Mouse (Mus musculus) right cerebral cortex, postnatal 10 days (tissue): ENCODE data around the gene Wiz.
A peak's percentile ranks its signal among the peaks of the same experiment; 100 is the strongest.

Source experiments
- DNase-seq, 2 experiments: peaks; one replicate each; pipeline ENCODE4 v3.0.0; 2021; ENCODE audit warnings: low spot score in 2 of 2

Wiz gene

GRCm38 (mm10) chr17:32349851-32350381 is 39.3 kb downstream of the Wiz start:
- peak in 1 of 2 experiments; percentile 60 for DNase-seq

DNA sequence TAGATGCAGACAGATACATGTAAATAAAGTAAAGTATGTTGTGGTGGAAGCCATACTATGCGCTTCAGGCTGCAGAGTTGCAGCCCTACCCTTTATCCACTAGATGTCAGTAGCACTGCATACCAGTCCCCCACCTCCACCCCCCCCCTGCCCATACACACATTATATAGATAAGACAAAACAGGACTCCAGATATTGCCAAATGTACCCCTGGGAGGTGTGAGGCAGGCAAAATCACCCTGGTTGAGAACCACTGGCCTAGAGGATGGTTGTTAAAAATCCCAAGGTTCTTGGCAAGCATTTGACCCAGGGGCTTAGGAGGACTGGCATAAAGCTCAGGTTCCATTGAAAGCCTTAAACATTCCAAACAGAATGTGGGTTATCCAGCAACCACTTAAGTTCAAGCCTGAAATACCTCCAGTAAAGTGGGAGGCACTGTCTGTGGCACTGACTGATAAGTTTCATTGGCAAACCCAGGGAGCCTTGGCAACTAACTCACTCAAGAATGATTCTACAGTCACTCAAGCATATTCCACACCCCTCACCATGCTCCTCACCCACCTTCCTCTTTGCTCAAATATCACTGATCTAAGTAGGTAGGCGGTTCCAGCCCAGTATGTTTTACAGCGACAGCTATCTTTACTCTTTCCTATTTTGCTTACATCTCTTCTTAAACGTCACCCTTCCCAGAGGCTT is 40.1 kb downstream of the Wiz start:
- DNase-seq: peak in 1 of 2 experiments; percentile 72

DNA sequence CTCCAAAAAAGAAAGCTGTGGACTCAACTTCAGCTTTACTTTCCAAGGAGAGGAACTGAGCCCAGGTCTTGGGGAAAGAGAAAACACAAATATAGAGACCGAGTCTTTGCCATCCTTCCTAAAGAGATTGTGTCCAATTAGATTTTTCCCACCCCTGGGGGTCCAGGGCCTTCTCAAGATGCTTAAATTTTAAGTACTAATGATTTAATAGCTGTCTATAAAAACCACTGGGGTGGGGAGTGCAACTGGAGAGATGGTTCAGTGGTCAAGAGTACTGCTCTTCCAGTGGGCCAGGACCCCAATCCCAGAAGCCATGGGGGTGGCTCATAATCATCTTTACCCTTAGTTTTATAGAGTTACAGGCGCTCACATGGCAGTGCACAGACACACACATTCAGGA is 40.8 kb downstream of the Wiz start:
- DNase-seq: no peak

- no peak for DNase-seq
Measured at GRCm38 (mm10) chr17:32341102-32341501, 48.1 kb downstream of the Wiz start.

GRCm38 (mm10) chr17:32340110-32340509 is 49.1 kb downstream of the Wiz start:
- no peak for DNase-seq

DNA sequence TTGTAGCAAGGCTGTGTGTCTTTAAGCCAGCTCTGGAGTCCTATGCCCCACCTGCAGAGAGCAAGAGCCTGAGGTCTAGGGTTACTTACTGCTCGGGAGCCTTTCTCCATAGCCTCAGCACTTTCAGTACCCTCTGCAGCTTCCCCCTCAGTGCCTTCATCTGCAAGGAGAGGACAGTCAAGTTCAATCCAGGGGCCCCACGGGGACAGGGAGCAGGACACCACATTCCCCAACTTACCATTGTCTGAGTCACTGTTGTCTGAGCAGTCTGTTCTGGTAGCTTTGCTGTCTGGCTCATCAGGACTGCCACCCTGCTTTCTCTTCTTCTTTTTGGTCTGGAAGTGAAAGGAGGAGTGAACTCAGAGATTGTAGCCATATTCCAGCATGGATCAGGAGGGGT is 53.4 kb downstream of the Wiz start:
- DNase-seq: peak in 1 of 2 experiments; percentile 41

DNA sequence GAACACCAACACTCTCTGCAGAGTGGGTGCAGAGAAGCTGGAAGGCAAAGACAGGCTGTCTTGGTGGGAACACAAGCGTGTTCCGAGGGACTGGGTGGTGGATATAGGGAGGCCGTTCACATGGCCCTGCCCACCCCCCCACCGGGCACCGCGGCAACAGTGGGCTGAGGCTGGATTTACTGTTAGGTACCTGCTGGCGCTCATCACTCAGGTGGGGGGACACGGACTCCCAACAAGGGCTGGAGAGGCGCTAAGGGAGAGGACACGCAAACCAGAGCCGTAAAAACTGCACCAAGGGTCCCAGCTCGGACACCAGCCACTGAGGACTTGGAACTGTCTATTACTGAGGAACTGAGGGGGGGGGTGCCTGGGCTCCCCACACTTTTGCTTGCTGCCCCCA is 54.3 kb downstream of the Wiz start:
- no peak for DNase-seq

DNA sequence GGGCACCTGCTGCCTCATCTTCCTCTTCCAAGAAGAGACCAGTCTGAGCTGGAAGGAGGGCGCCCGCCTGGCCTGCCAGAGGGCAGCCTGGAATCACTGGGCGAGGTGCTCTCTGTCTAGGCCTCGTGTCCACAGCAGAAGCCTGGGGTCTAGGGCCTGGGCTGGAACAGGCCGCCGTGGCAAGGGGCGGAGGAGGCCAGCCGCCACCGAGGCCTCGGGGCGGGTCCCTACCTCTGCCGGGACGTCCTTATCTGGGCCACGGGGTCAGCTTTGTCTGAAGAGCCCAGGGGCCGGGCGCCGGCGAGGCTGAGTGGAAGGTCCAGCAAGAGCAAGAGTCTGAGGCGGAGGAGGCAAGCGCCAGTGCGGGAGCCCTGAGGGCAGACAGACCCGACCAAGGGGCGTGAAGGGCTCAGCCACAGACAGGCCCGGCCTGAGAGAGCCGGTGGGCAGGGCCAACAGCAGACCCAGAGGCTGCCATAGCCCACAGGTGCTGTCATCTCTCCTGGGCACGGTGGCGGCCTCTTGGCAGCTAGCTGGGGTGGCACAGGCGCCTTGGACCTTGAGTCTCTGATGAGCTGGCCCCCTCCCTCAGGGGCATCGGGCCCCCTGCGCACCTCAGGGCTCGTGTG is 55.5 kb downstream of the Wiz start:
- DNase-seq: no peak

- no peak for DNase-seq
Measured at GRCm38 (mm10) chr17:32327501-32327900, 61.7 kb downstream of the Wiz start.

GRCm38 (mm10) chr17:32322809-32323208 is 66.4 kb downstream of the Wiz start:
- DNase-seq: no peak

- DNase-seq: peak in 1 of 2 experiments; percentile 46
Measured at GRCm38 (mm10) chr17:32321836-32322235, 67.4 kb downstream of the Wiz start.

GRCm38 (mm10) chr17:32321390-32321734 is 67.9 kb downstream of the Wiz start:
- no peak for DNase-seq

DNA sequence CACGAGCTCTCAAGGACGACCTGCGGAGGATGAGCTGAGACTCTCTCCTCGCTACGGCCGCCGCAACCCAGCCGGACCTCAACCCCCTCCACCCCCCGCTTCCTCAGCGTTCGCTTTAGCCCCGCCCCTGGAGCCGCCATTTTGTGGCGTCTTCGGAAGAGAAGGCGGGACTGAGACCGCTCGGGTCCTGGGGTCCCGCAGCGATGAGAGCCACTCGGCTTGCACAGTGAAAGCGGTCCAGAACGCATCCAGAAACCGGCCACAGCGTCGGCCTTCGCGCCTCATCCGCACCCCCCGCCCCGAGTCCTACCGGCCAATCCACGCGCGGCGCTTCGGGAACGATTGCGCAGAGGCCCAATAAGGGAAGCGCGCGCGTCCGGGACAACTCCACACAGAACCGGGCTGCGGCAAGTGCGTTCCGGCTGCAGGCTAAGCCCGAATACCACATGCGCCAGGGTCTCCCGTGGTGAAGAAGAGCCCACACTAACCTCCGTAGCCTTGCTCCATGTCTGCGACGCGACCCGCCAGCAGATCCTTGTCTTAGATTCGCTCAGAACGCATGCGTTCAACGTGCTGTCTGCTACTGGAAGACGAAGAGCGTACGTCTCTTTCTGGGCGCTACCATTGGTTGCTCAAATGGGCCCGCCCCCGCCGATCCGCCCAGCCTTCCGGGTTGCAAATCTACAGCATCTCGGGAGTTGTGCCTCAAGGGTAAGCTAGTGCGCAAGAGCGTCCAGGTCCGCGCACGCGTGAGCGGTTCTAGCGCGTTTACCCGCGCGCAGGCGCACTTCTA is 68.4 kb downstream of the Wiz start, which contains the start of gene Akap8:
Gene Akap8 (minus strand): TSS at position 642 of the 793 bp plus-strand sequence.
- DNase-seq: peak; percentile 99

- DNase-seq: no peak
Measured at GRCm38 (mm10) chr17:32319950-32320349, 69.3 kb downstream of the Wiz start.

- DNase-seq: no peak
Measured at GRCm38 (mm10) chr17:32317708-32318107, 71.5 kb downstream of the Wiz start.

DNA sequence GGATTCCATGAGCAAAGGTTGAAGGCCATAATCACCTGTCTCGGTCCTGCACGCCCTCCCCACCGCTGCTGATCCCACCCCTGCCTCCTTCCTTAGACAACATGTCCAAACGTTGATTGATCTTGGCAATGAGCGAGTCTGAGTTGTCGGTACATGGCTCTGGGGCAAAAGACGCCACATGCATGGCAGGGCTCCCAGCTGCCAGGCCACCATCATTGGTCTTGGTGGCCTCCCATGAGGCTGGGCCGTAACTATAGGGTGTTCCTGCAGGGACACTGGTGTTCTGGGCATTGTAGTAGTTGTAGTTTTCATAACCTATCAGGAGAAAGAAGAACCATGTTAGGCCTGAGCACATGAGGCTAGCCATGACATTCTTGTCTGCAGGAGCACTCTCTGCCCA is 72.2 kb downstream of the Wiz start:
- no peak for DNase-seq

- no peak for DNase-seq
Measured at GRCm38 (mm10) chr17:32315560-32315959, 73.7 kb downstream of the Wiz start.

GRCm38 (mm10) chr17:32313892-32314291 is 75.3 kb downstream of the Wiz start:
- DNase-seq: no peak

- no peak for DNase-seq
Measured at GRCm38 (mm10) chr17:32312801-32313200, 76.4 kb downstream of the Wiz start.

DNA sequence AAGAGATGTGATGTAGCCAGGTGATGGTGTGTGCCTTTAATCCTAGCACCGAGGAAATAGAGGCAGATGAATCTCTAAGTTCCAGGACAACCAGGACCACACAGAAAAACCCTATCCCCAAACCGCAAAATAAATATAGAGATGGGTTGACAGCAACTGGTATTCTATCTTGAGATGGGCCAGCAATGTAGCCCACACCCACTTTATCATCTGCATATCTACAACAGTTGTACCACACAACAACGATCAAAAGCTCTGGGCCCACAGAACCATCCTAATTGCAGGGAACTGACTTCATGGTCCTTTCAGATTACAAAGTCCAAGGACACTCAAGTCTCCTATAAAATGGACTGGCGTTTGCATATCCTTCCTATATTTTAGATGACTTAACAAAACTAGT is 81.3 kb downstream of the Wiz start:
- no peak for DNase-seq
